Mouse (Mus musculus) midbrain, embryonic 12.5 days (tissue): ENCODE measurements around the gene AW551984. TPM values are rescaled to one million over a fixed set of nuclear protein-coding genes. Genes with fewer than 3 reads are reported as not detected.
A peak's percentile ranks its signal among the peaks of the same experiment; 100 is the strongest.

Experiments
- ATAC-seq: fragments of 200-750 bp; cut with Nextera tagmentation; 2 replicates; pipeline ENCODE4 v1.8.0; 2017; ENCODE audit warnings: low read depth, moderate TSS enrichment, moderate library complexity; ENCODE audit not compliant: low FRiP score
- H3K27ac ChIP-seq: fragments of 300-500 bp; sonication (generic); replicated peaks from 2 replicates; pipeline ENCODE4 v1.5.1; 2016; ENCODE audit warnings: mild to moderate bottlenecking
- H3K27me3 ChIP-seq: fragments of 300-500 bp; sonication (generic); 2 replicates; pipeline ENCODE4 v1.6.1; 2016; ENCODE audit warnings: mild to moderate bottlenecking
- H3K36me3 ChIP-seq: fragments of 300-500 bp; sonication (generic); 2 replicates; pipeline ENCODE4 v1.6.1; 2016
- H3K4me1 ChIP-seq: fragments of 300-500 bp; sonication (generic); 2 replicates; pipeline ENCODE4 v1.6.1; 2016
- H3K4me2 ChIP-seq: fragments of 300-500 bp; sonication (generic); replicated peaks from 2 replicates; pipeline ENCODE4 v1.6.1; 2016; ENCODE audit warnings: mild to moderate bottlenecking, moderate library complexity
- H3K4me3 ChIP-seq: fragments of 300-500 bp; sonication (generic); 2 replicates; pipeline ENCODE4 v1.5.1; 2016; ENCODE audit warnings: mild to moderate bottlenecking
- H3K9ac ChIP-seq: fragments of 300-500 bp; sonication (generic); replicated peaks from 2 replicates; pipeline ENCODE4 v1.6.1; 2016; ENCODE audit warnings: mild to moderate bottlenecking, moderate library complexity
- H3K9me3 ChIP-seq: fragments of 300-500 bp; sonication (generic); 2 replicates; pipeline ENCODE4 v1.6.1; 2016; ENCODE audit warnings: mild to moderate bottlenecking
- WGBS: fragments of 180-500 bp; shearing (Covaris S2); methylation state at CpG from one replicate; pipeline ENCODE4 v1.1.7; 2016; 5-methylcytosine and 5-hydroxymethylcytosine counted together
- polyA plus RNA-seq: library from polyadenylated mRNA; unstranded; fragments of >200 nt; fragmentation: Nextera tagmentation; extraction: Ambion mirVana; gene quantifications from 2 replicates; pipeline ENCODE4 v1.2.1, GENCODE M21; 2016

Gene AW551984
- 23.2 and 23.6 TPM in 2 replicates for polyA plus RNA-seq

GRCm38 (mm10) chr9:39603999-39604453 lies at the start of gene AW551984:
Gene AW551984, minus strand, starts transcription at chr9:39604403.
- no peaks in the 10 kb centered on the region for H3K9me3 ChIP-seq
- H3K4me3 ChIP-seq, result peak within 1 kb of the TSS; percentile 44
- H3K4me1 ChIP-seq, result peaks cover 12% of the 10 kb centered on the region; the same call in 1 of the 2 replicates
- peak; percentile 32; the same call in 1 of the 2 replicates for ATAC-seq
- WGBS, result 0% methylated on average over 8 of the region's 8 CpGs
- H3K36me3 ChIP-seq, result no peaks in the 10 kb centered on the region
- H3K4me2 ChIP-seq, result peak within 1 kb of the TSS; percentile 74
- peak within 1 kb of the TSS; percentile 37; the same call in 1 of the 2 replicates for H3K9ac ChIP-seq
- no peaks in the 10 kb centered on the region; the same call in 1 of the 2 replicates for H3K27me3 ChIP-seq
- no peak within 1 kb of the TSS for H3K27ac ChIP-seq

DNA sequence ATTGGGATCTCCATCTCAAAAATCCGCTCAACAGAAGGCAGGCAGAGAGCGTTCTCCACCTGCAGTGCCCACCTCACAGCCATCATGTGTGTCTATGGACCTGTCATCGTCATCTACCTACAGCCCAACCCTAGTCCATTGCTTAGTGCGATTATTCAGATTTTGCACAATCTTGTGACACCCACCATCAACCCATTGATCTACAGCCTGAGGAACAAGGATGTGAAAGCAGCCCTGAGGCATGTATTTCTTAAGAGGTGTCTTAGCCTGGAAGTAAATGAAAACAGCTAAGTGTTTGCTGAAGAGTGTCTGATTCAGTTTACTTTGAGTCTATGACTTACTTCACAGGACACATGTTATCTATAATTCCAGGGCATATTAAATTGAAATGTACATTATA lies 43.2 kb upstream of the AW551984 start:
- Histone ChIP-seq H3K9ac (no peak overlapping the region), H3K27me3 (no peaks in the 10 kb centered on the region), H3K4me3 (no peak overlapping the region), H3K36me3 (no peaks in the 10 kb centered on the region), H3K27ac (no peak overlapping the region), H3K4me2 (no peak overlapping the region), H3K9me3 (no peaks in the 10 kb centered on the region), H3K4me1 (no peaks in the 10 kb centered on the region)
- 85% methylated on average over 4 of the region's 4 CpGs for WGBS
- no peak for ATAC-seq

DNA sequence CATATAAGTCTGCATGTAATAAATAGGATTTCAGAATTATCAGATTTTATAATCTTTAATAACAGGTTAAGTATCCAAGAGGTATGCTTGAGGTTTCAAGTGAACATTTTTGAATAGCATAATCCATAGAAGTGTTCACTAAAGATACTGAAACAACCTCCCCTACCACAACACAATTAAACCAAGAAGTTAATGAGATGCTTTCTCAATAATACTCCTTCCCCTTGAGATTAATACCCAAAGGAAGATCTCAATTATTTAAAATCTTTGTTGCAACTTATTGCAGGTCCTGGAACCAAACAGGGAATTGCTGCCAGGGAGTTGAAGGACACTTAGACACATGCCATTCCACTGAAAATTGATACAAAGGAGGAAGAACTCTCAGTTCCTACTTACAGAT lies 40.6 kb upstream of the AW551984 start, which contains the start of gene Olfr961:
Gene Olfr961, plus strand, starts transcription at position 301 of the 400 bp plus-strand sequence.
- ATAC-seq, result no peak
- Histone ChIP-seq H3K4me3 (no peak within 1 kb of the TSS), H3K4me1 (no peaks in the 10 kb centered on the region), H3K27me3 (no peaks in the 10 kb centered on the region), H3K9ac (no peak within 1 kb of the TSS), H3K9me3 (no peaks in the 10 kb centered on the region), H3K27ac (no peak within 1 kb of the TSS), H3K36me3 (no peaks in the 10 kb centered on the region), H3K4me2 (no peak within 1 kb of the TSS)

- Histone ChIP-seq H3K27ac (no peak overlapping the region), H3K4me2 (no peak overlapping the region), H3K9me3 (no peaks in the 10 kb centered on the region), H3K27me3 (no peaks in the 10 kb centered on the region), H3K36me3 (no peaks in the 10 kb centered on the region), H3K4me1 (no peaks in the 10 kb centered on the region), H3K4me3 (no peak overlapping the region), H3K9ac (no peak overlapping the region)
- WGBS, result 40% methylated on average over 4 of the region's 4 CpGs
- ATAC-seq, result 0 out of 2 replicates have a peak, but pooled peaks have one; percentile 47
These were observed 29.9 kb upstream of the AW551984 start for GRCm38 (mm10) chr9:39633913-39634594.

- 86% methylated on average over 2 of the region's 2 CpGs for WGBS
- Histone ChIP-seq H3K9ac (no peak overlapping the region), H3K27me3 (no peaks in the 10 kb centered on the region), H3K4me2 (no peak overlapping the region), H3K4me1 (no peaks in the 10 kb centered on the region), H3K9me3 (no peaks in the 10 kb centered on the region), H3K27ac (no peak overlapping the region), H3K36me3 (no peaks in the 10 kb centered on the region), H3K4me3 (no peak overlapping the region)
- no peak for ATAC-seq
These were observed 24.9 kb upstream of the AW551984 start for GRCm38 (mm10) chr9:39629069-39629468.

DNA sequence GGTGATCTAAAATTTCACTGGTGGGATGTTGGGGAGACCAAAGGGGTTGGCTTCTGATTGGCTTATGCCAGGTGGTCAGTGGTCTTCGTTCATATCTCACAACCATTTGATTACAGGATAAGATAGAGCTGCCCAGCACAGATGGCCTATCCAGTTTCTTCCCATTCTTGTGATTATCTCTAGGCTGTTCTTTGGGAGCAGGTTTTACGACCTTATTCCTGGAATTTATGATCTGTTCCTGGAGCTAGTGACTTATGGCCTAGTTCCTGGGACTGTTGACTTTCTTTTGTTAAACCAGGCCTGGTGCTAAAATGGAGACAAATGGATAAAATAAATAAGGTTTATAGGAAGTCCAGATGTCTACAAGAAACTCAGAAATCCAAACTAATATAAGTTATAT lies 20.5 kb upstream of the AW551984 start:
- H3K4me3 ChIP-seq, result no peak overlapping the region
- no peak overlapping the region for H3K4me2 ChIP-seq
- no peak for ATAC-seq

DNA sequence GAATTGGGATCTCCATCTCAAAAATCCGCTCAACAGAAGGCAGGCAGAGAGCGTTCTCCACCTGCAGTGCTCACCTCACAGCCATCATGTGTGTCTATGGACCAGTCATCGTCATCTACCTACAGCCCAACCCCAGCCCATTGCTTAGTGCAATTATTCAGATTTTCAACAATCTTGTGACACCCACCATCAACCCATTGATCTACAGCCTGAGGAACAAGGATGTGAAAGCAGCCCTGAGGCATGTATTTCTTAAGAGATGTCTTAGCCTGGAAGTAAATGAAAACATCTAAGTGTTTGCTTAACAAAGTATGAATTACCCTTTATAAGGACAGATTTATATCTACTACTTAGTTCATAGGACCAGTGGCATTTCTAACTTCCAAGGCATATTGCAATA lies 19.6 kb upstream of the AW551984 start:
- Histone ChIP-seq H3K4me3 (no peak overlapping the region), H3K36me3 (no peaks in the 10 kb centered on the region), H3K4me1 (no peaks in the 10 kb centered on the region), H3K27ac (no peak overlapping the region), H3K27me3 (no peaks in the 10 kb centered on the region), H3K9ac (no peak overlapping the region), H3K9me3 (no peaks in the 10 kb centered on the region), H3K4me2 (no peak overlapping the region)
- ATAC-seq, result no peak
- 92% methylated on average over 3 of the region's 3 CpGs for WGBS

More for the DNA sequence above, 20.5 kb upstream of the AW551984 start:
- Histone ChIP-seq H3K9ac (no peak overlapping the region), H3K4me1 (no peaks in the 10 kb centered on the region), H3K9me3 (no peaks in the 10 kb centered on the region), H3K27ac (no peak overlapping the region), H3K36me3 (no peaks in the 10 kb centered on the region), H3K27me3 (no peaks in the 10 kb centered on the region)
- whole genome bisulfite sequencing, result 86% methylated on average over 2 of the region's 2 CpGs

GRCm38 (mm10) chr9:39621073-39621472 lies 16.9 kb upstream of the AW551984 start, which contains the start of gene Olfr960:
Gene Olfr960, plus strand, starts transcription at chr9:39621373.
- H3K4me3 ChIP-seq, result no peak within 1 kb of the TSS
- H3K27me3 ChIP-seq, result no peaks in the 10 kb centered on the region
- H3K4me1 ChIP-seq, result no peaks in the 10 kb centered on the region
- H3K9me3 ChIP-seq, result no peaks in the 10 kb centered on the region
- H3K4me2 ChIP-seq, result no peak within 1 kb of the TSS
- no peak for ATAC-seq
- H3K36me3 ChIP-seq, result no peaks in the 10 kb centered on the region
- H3K27ac ChIP-seq, result no peak within 1 kb of the TSS
- no peak within 1 kb of the TSS for H3K9ac ChIP-seq
- WGBS, result 56% methylated on average over 1 of the region's 1 CpGs

- no peaks in the 10 kb centered on the region for H3K9me3 ChIP-seq
- no peaks in the 10 kb centered on the region for H3K27me3 ChIP-seq
- no peaks in the 10 kb centered on the region for H3K36me3 ChIP-seq
- H3K4me3 ChIP-seq, result no peak overlapping the region
- H3K27ac ChIP-seq, result no peak overlapping the region
- H3K4me1 ChIP-seq, result no peaks in the 10 kb centered on the region
- ATAC-seq, result peak; percentile 62; the same call in 1 of the 2 replicates
- H3K9ac ChIP-seq, result no peak overlapping the region
- no peak overlapping the region for H3K4me2 ChIP-seq
- 68% methylated on average over 1 of the region's 1 CpGs for WGBS
These were observed 7.8 kb upstream of the AW551984 start for GRCm38 (mm10) chr9:39611953-39612352.

DNA sequence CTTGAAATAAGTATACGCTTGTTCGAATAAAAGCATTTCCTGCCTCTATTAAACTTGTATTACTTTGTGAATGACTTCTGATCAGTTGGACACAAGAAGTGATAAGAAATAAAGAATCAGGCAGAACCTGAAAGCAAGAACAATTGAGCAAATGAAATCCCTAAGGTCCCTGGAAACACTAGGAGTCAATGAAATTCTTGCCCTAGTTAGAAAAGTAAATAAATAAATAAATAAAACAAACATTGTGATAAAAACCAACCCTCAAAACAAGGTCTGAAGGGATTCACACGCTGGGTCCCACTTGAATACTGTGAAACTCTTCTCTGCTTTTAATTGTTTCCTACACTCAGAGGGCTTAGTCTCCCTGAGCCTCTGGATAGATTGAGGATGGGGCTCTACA lies 6.2 kb upstream of the AW551984 start, which contains the start of gene Olfr148:
Gene Olfr148, plus strand, starts transcription at position 301 of the 400 bp plus-strand sequence.
- Histone ChIP-seq H3K36me3 (no peaks in the 10 kb centered on the region), H3K27me3 (no peaks in the 10 kb centered on the region), H3K4me1 (no peaks in the 10 kb centered on the region), H3K4me2 (no peak within 1 kb of the TSS), H3K9me3 (no peaks in the 10 kb centered on the region), H3K4me3 (no peak within 1 kb of the TSS), H3K27ac (no peak within 1 kb of the TSS), H3K9ac (no peak within 1 kb of the TSS)
- no peak for ATAC-seq
- WGBS, result 71% methylated on average over 3 of the region's 3 CpGs

DNA sequence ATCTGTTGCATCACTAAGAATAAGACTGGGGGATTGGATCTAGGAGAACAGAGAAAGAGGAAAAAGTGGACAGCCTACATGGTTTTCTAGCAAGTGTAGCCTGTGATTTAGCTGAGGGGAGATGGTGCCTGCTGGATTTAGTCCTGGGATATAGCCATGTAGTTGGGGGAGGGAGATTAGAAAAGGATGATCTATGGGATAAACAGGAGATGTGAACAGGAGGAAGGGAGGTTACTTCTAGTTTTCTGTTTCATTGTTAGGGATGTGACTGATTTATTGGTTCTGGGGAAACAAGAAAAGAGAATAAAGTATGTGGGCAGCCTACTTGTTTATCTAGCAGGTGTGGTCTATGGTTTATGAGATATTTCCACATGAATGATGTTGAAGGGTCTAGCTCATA lies 4.3 kb upstream of the AW551984 start:
- no peaks in the 10 kb centered on the region for H3K36me3 ChIP-seq
- no peak overlapping the region for H3K4me2 ChIP-seq
- H3K27ac ChIP-seq, result no peak overlapping the region
- H3K9ac ChIP-seq, result no peak overlapping the region
- H3K9me3 ChIP-seq, result no peaks in the 10 kb centered on the region
- no peak for ATAC-seq
- H3K27me3 ChIP-seq, result no peaks in the 10 kb centered on the region
- H3K4me1 ChIP-seq, result peaks cover 6% of the 10 kb centered on the region; the same call in 1 of the 2 replicates
- H3K4me3 ChIP-seq, result no peak overlapping the region

GRCm38 (mm10) chr9:39603333-39603845 lies 814 bp downstream of the AW551984 start:
- H3K27me3 ChIP-seq, result no peaks in the 10 kb centered on the region; the same call in 1 of the 2 replicates
- peak; percentile 74 for ATAC-seq
- H3K9me3 ChIP-seq, result no peaks in the 10 kb centered on the region
- H3K27ac ChIP-seq, result no peak overlapping the region
- peak overlapping the region; percentile 44 for H3K4me3 ChIP-seq
- H3K4me2 ChIP-seq, result peak overlapping the region; percentile 74
- 0% methylated on average over 9 of the region's 9 CpGs for WGBS
- H3K36me3 ChIP-seq, result no peaks in the 10 kb centered on the region
- peak overlapping the region; percentile 37; the same call in 1 of the 2 replicates for H3K9ac ChIP-seq
- H3K4me1 ChIP-seq, result peaks cover 12% of the 10 kb centered on the region; the same call in 1 of the 2 replicates
